Mouse (Mus musculus) spleen, adult 10 weeks (tissue): ENCODE data around the gene Rhox4c. TPM values are rescaled to one million over a fixed set of nuclear protein-coding genes. Genes with fewer than 3 reads are reported as not detected.

ENCODE experiments used
- polyA plus RNA-seq: library from polyadenylated mRNA; stranded (reverse); fragments of 350-450 nt; fragmentation: Illumina TruSeq; extraction: RNeasy Lipid Tissue Mini Kit (QIAGEN cat#74804); gene quantifications from one replicate; pipeline ENCODE4 v1.2.3, GENCODE M21; 2015; ENCODE audit warnings: low replicate concordance; ENCODE audit not compliant: insufficient read depth

Rhox4c gene
- not detected for polyA plus RNA-seq

DNA sequence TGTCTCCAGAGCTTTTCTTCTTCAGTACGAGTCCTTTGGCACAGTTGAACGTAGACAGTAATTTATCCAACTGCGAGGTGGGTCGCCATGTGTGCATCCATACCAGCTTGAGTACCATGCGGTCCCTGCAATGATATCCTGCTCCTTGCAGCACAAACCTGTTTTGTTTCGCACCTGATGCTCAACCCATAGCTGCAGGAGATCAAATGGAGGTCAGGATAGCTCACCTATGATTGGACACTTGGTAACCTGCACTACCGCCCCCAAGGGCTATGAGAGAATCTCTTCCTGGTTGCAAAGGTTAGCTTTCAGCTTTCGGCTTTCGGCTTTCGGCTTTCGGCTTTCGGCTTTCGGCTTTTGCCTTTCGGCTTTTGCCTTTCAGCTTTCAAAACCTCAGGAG is at the start of gene Rhox4c:
Gene Rhox4c (plus strand): TSS at position 301 of the 400 bp plus-strand sequence.

DNA sequence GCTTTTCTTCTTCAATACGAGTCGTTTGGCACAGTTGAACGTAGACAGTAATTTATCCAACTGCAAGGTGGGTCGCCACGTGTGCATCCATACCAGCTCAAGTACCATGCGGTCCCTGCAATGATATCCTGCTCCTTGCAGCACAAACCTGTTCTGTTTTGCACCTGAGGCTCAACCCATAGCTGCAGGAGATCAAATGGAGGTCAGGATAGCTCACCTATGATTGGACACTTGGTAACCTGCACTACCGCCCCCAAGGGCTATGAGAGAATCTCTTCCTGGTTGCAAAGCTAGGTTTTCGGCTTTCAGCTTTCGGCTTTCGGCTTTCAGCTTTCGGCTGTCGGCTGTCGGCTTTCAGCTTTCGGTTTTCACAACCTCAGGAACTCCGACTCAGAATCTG is 47.9 kb upstream of the Rhox4c start, which contains the start of gene Rhox4b:
Gene Rhox4b (plus strand): TSS at position 301 of the 400 bp plus-strand sequence.

DNA sequence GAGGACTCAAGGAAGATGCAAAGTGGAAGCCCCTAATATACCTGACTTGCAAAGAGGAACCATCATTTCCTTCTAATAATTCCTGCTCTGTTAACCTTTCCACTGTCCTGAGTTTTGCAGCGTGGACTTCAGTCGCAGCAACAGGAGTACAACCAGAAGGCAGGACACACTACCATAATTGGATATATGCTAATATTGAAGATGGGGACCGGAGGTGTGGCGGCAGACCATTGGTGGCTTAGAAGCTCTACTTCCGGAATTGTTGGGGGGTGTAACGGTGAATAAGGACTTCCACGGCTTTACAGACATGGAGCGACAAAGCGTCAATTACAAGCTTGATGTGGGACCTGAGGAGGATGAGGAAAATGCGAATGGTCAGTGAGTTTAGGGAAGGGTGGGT is 26.8 kb upstream of the Rhox4c start, which contains the start of gene Rhox2c:
Gene Rhox2c (plus strand): TSS at position 301 of the 400 bp plus-strand sequence.

DNA sequence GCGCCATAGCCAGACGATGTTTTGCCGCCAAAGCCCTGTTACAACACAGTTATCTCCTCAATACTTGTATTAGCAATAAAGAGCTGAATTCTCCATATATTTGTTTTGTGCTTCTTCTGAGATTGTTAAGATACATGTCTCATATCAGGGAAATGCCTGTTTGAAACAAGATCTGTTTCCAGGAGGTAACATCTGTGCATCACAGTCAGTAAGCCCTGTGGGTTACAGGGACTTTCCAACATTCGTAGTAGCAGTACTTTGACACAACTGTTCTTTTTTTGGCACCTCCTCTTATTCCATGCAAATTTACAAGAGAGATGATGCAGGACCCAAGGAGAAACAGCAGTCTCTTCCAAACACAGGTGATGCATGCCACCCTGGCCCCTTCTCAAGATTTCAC is 21.9 kb upstream of the Rhox4c start, which contains the start of gene Rhox3c:
Gene Rhox3c (plus strand): TSS at position 301 of the 400 bp plus-strand sequence.

DNA sequence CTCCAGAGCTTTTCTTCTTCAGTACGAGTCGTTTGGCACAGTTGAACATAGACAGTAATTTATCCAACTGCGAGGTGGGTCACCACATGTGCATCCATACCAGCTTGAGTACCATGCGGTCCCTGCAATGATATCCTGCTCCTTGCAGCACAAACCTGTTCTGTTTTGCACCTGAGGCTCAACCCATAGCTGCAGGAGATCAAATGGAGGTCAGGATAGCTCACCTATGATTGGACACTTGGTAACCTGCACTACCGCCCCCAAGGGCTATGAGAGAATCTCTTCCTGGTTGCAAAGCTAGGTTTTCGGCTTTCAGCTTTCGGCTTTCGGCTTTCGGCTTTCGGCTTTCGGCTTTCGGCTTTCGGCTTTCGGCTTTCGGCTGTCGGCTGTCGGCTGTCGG is 33.9 kb downstream of the Rhox4c start, which contains the start of gene Rhox4d:
Gene Rhox4d (plus strand): TSS at position 301 of the 400 bp plus-strand sequence.

DNA sequence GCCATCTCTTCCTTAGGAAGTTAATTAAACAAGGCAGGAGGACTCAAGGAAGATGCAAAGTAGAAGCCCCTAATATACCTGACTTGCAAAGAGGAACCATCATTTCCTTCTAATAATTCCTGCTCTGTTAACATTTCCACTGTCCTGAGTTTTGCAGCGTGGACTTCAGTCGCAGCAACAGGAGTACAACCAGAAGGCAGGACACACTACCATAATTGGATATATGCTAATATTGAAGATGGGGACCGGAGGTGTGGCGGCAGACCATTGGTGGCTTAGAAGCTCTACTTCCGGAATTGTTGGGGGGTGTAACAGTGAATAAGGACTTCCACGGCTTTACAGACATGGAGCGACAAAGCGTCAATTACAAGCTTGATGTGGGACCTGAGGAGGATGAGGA is 50.0 kb downstream of the Rhox4c start, which contains the start of gene Rhox2e:
Gene Rhox2e (plus strand): TSS at position 301 of the 400 bp plus-strand sequence.

Other genes starting within 250 kb of the Rhox4c start
- gene Rhox2a, start 235.4 kb upstream of the Rhox4c start, polyA plus RNA-seq = not detected
- gene Rhox3a, start 230.4 kb upstream of the Rhox4c start, polyA plus RNA-seq = not detected
- not detected for gene Rhox4a, start 215.0 kb upstream of the Rhox4c start, polyA plus RNA-seq
- gene Rhox3a2, start 100.3 kb upstream of the Rhox4c start, polyA plus RNA-seq = not detected
- gene Rhox4a2, start 89.5 kb upstream of the Rhox4c start, polyA plus RNA-seq = not detected
- not detected for gene Rhox2b, start 68.3 kb upstream of the Rhox4c start, polyA plus RNA-seq
- gene Rhox4b, start 47.8 kb upstream of the Rhox4c start, polyA plus RNA-seq = not detected
- not detected for gene Rhox2c, start 26.7 kb upstream of the Rhox4c start, polyA plus RNA-seq
- not detected for gene Rhox3c, start 21.8 kb upstream of the Rhox4c start, polyA plus RNA-seq
- not detected for gene Rhox2d, start 13.1 kb downstream of the Rhox4c start, polyA plus RNA-seq
- not detected for gene Rhox4d, start 34.0 kb downstream of the Rhox4c start, polyA plus RNA-seq
- gene Rhox2e, start 50.1 kb downstream of the Rhox4c start, polyA plus RNA-seq = not detected
- gene Rhox3e, start 61.7 kb downstream of the Rhox4c start, polyA plus RNA-seq = not detected
- gene Rhox4e, start 77.1 kb downstream of the Rhox4c start, polyA plus RNA-seq = not detected
- not detected for gene Rhox2f, start 91.1 kb downstream of the Rhox4c start, polyA plus RNA-seq
- not detected for gene Rhox3f, start 100.7 kb downstream of the Rhox4c start, polyA plus RNA-seq
- not detected for gene Rhox4f, start 127.4 kb downstream of the Rhox4c start, polyA plus RNA-seq
- gene Rhox3g, start 148.3 kb downstream of the Rhox4c start, polyA plus RNA-seq = not detected
- gene Rhox2g, start 163.1 kb downstream of the Rhox4c start, polyA plus RNA-seq = not detected
- not detected for gene Rhox4g, start 171.0 kb downstream of the Rhox4c start, polyA plus RNA-seq
- not detected for gene Rhox3h, start 188.4 kb downstream of the Rhox4c start, polyA plus RNA-seq
- not detected for gene Rhox2h, start 192.9 kb downstream of the Rhox4c start, polyA plus RNA-seq